Mouse (Mus musculus) C2C12 (cell line): Measurements from ENCODE around the gene Slc39a12.

Source experiments
- CEBPB ChIP-seq: IDR thresholded peaks from one replicate; pipeline ENCODE4 v1.6.1; 2011; ENCODE audit warnings: low read depth, mild to moderate bottlenecking, control low read depth, moderate library complexity
- CTCF ChIP-seq: IDR thresholded peaks from one replicate; pipeline ENCODE4 v1.5.1; 2011; ENCODE audit not compliant: control insufficient read depth, insufficient read depth, insufficient read length
- MAX ChIP-seq: IDR thresholded peaks from one replicate; pipeline ENCODE4 v1.6.1; 2011; ENCODE audit warnings: mild to moderate bottlenecking, control low read depth
- MYOD1 ChIP-seq: IDR thresholded peaks from one replicate; pipeline ENCODE4 v1.6.1; 2011; ENCODE audit warnings: low read depth; ENCODE audit not compliant: control insufficient read depth, insufficient read length

DNA sequence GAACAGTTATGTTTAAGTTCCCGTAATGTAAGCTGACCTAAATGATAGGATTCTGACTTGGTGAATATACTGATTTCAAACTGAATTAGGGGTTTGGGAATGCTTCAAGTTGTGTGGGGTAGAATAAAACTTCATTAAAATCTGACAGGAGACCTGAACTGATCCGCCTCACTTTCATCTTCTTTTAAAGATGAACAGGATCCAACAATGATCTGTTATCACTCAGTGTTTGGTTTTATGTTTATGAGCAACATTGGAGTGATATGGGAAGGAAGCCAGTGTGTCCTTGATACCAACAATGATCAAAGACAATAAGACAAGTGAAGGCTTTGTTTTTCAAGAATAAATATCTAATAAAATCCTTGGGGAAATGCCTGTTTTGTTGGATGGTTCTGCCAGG is 155.7 kb downstream of the Slc39a12 start:
- TF ChIP-seq CTCF (no peak), MAX (no peak), CEBPB (no peak), MYOD1 (no peak)
